Mouse (Mus musculus) testis, adult 2 months (tissue): ENCODE data around the gene Gpr68.

Experiments
- CTCF ChIP-seq: fragments of 200-500 bp; IDR thresholded peaks from 2 replicates; pipeline ENCODE4 v1.5.1; 2012; ENCODE audit warnings: low read depth, mild to moderate bottlenecking, inconsistent platforms, low read length, moderate library complexity; ENCODE audit not compliant: control insufficient read depth, insufficient read depth, insufficient replicate concordance
- POLR2A ChIP-seq: fragments of 200-500 bp; IDR thresholded peaks from 2 replicates; pipeline ENCODE4 v1.6.1; 2012; ENCODE audit warnings: low read depth, mild to moderate bottlenecking, inconsistent platforms, low read length, moderate library complexity; ENCODE audit not compliant: control insufficient read depth

DNA sequence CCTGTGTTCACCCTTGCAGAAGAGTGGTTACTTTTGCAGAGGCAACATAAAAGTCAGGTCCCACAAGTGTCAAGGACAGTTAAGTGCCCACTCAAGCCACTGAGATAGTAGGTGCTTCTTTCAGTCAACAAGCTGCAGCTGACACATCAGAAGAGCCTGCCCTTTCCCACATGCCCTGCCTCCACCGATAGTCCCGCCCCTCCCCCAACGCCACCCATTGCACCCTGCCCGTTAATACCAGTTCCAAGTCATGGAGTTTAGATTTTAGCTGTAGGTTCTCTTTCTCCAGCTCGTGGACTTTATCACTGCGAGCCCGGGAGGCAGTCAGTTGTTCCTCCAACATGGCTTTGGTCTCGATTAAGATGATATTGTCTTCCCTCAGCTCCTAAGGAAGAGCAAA lies 45.9 kb upstream of the Gpr68 start:
- TF ChIP-seq POLR2A (no peak), CTCF (no peak)
